Mouse (Mus musculus) kidney, postnatal 4 days (tissue): ENCODE measurements around the gene Ankfn1.

Experiments used
- DNase-seq, 2 experiments: peaks; one replicate each; pipeline ENCODE4 v3.0.0; 2021; ENCODE audit warnings: mixed read lengths in 2 of 2

Gene Ankfn1

GRCm38 (mm10) chr11:89459437-89459836 lies 318.0 kb downstream of the Ankfn1 start:
- DNase-seq = no peak

GRCm38 (mm10) chr11:89455647-89456231 lies 321.7 kb downstream of the Ankfn1 start:
- DNase-seq = no peak

- no peak for DNase-seq
Observed at GRCm38 (mm10) chr11:89454702-89455101, 322.8 kb downstream of the Ankfn1 start.

- DNase-seq = peak; percentile 12 to 15
Observed at GRCm38 (mm10) chr11:89452862-89453261, 324.6 kb downstream of the Ankfn1 start.

GRCm38 (mm10) chr11:89450406-89450805 lies 327.0 kb downstream of the Ankfn1 start:
- no peak for DNase-seq

GRCm38 (mm10) chr11:89448986-89449385 lies 328.5 kb downstream of the Ankfn1 start:
- no peak for DNase-seq

- peak; percentile 7 to 9 for DNase-seq
Observed at GRCm38 (mm10) chr11:89447477-89447876, 330.0 kb downstream of the Ankfn1 start.

- no peak for DNase-seq
Observed at GRCm38 (mm10) chr11:89440566-89440965, 336.9 kb downstream of the Ankfn1 start.

- peak in 1 of 2 experiments; percentile 16 for DNase-seq
Observed at GRCm38 (mm10) chr11:89424358-89424757, 353.1 kb downstream of the Ankfn1 start.

- DNase-seq = no peak
Observed at GRCm38 (mm10) chr11:89422637-89423036, 354.8 kb downstream of the Ankfn1 start.

GRCm38 (mm10) chr11:89420767-89421438 lies 356.6 kb downstream of the Ankfn1 start:
- no peak for DNase-seq

GRCm38 (mm10) chr11:89419863-89420262 lies 357.6 kb downstream of the Ankfn1 start:
- DNase-seq = no peak

GRCm38 (mm10) chr11:89418644-89419043 lies 358.8 kb downstream of the Ankfn1 start:
- DNase-seq = no peak

GRCm38 (mm10) chr11:89416769-89417168 lies 360.7 kb downstream of the Ankfn1 start:
- DNase-seq = no peak

- peak in 1 of 2 experiments; percentile 3 for DNase-seq
Observed at GRCm38 (mm10) chr11:89408774-89409173, 368.7 kb downstream of the Ankfn1 start.

- no peak for DNase-seq
Observed at GRCm38 (mm10) chr11:89404489-89404888, 373.0 kb downstream of the Ankfn1 start.

- DNase-seq = no peak
Observed at GRCm38 (mm10) chr11:89403436-89403835, 374.0 kb downstream of the Ankfn1 start.

- no peak for DNase-seq
Observed at GRCm38 (mm10) chr11:89388851-89389250, 388.6 kb downstream of the Ankfn1 start.

- no peak for DNase-seq
Observed at GRCm38 (mm10) chr11:89382634-89383009, 394.8 kb downstream of the Ankfn1 start.

- no peak for DNase-seq
Observed at GRCm38 (mm10) chr11:89381782-89382633, 395.4 kb downstream of the Ankfn1 start.

- no peak for DNase-seq
Observed at GRCm38 (mm10) chr11:89370941-89371340, 406.5 kb downstream of the Ankfn1 start.

- no peak for DNase-seq
Observed at GRCm38 (mm10) chr11:89370373-89370772, 407.1 kb downstream of the Ankfn1 start.

- no peak for DNase-seq
Observed at GRCm38 (mm10) chr11:89363981-89364380, 413.5 kb downstream of the Ankfn1 start.

- no peak for DNase-seq
Observed at GRCm38 (mm10) chr11:89360895-89361294, 416.6 kb downstream of the Ankfn1 start.
